Mouse (Mus musculus) megakaryocyte-erythroid progenitor cell, adult 5-6 weeks (primary cell): Measurements from ENCODE around the gene Gm21677. TPM values are rescaled to one million over a fixed set of nuclear protein-coding genes. Genes with fewer than 3 reads are reported as not detected.
"Not testable (repeated sequence)": the region's sequence is repeated elsewhere in the genome, so short reads cannot be mapped to it uniquely, and the experiment has no call there.

ENCODE experiments used
- ATAC-seq: replicated peaks from 2 replicates; pipeline ENCODE4 v1.8.0; 2016; ENCODE audit warnings: mild to moderate bottlenecking, inconsistent platforms; ENCODE audit not compliant: severe bottlenecking, poor library complexity, low FRiP score, low TSS enrichment
- total RNA-seq, 2 experiments: library from RNA; stranded (forward) in 1 of 2; stranded (reverse) in 1 of 2; fragments of 200-1000, 215-1000 nt in 1 of 2; fragments of >200 nt in 1 of 2; fragmentation: Nextera tagmentation in 1 of 2; gene quantifications; 2 replicates each; pipeline ENCODE4 v1.2.3; 2014 to 2017

The Gm21677 gene
- total RNA-seq (2014; fragmentation: Nextera tagmentation) (not detected in 2 replicates), total RNA-seq (2017) (not detected in 2 replicates)

DNA sequence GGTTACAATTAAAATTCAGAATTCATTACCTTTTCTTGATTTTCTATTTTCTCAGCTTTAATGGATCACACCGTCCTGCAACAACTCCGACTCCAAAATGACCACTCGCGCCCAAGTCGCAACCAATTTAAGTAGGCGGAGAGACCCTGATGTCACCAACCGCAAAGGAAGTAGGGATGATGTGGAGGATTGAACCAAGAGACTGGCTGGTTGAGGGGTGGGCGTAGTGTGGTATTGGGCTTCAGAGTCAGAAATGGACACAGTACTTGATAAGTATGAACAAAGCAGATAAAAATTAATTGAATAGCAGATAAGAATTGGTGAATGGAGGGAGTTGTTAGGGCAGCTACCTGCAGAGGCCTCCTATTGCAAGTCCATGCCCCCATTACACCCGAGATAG is at the start of gene Gm21677:
TSS of gene Gm21677 (minus strand) at position 101 of the 400 bp plus-strand sequence.
- ATAC-seq: not testable (repeated sequence)

DNA sequence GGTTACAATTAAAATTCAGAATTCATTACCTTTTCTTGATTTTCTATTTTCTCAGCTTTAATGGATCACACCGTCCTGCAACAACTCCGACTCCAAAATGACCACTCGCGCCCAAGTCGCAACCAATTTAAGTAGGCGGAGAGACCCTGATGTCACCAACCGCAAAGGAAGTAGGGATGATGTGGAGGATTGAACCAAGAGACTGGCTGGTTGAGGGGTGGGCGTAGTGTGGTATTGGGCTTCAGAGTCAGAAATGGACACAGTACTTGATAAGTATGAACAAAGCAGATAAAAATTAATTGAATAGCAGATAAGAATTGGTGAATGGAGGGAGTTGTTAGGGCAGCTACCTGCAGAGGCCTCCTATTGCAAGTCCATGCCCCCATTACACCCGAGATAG is 39.0 kb upstream of the Gm21677 start, which contains the start of gene Gm21693:
TSS of gene Gm21693 (minus strand) at position 101 of the 400 bp plus-strand sequence.
- not testable (repeated sequence) for ATAC-seq

GRCm38 (mm10) chrY:3340661-3341060 is 34.4 kb upstream of the Gm21677 start:
- ATAC-seq: not testable (repeated sequence)

Other genes starting within 250 kb of the Gm21677 start
- gene Gm21693, start 38.9 kb upstream of the Gm21677 start, total RNA-seq (2014; fragmentation: Nextera tagmentation): not detected in 2 replicates
- gene Gm21693, start 38.9 kb upstream of the Gm21677 start, total RNA-seq (2017): not detected in 2 replicates
- gene Gm21704, start 103.7 kb upstream of the Gm21677 start, total RNA-seq (2014; fragmentation: Nextera tagmentation): not detected in 2 replicates
- not detected in 2 replicates for gene Gm21704, start 103.7 kb upstream of the Gm21677 start, total RNA-seq (2017)
- gene Gm21708, start 103.7 kb upstream of the Gm21677 start, total RNA-seq (2014; fragmentation: Nextera tagmentation): not detected in 2 replicates
- not detected in 2 replicates for gene Gm21708, start 103.7 kb upstream of the Gm21677 start, total RNA-seq (2017)